8 mouse cellular contexts compared by ENCODE assay signal in the genomic region with DNA sequence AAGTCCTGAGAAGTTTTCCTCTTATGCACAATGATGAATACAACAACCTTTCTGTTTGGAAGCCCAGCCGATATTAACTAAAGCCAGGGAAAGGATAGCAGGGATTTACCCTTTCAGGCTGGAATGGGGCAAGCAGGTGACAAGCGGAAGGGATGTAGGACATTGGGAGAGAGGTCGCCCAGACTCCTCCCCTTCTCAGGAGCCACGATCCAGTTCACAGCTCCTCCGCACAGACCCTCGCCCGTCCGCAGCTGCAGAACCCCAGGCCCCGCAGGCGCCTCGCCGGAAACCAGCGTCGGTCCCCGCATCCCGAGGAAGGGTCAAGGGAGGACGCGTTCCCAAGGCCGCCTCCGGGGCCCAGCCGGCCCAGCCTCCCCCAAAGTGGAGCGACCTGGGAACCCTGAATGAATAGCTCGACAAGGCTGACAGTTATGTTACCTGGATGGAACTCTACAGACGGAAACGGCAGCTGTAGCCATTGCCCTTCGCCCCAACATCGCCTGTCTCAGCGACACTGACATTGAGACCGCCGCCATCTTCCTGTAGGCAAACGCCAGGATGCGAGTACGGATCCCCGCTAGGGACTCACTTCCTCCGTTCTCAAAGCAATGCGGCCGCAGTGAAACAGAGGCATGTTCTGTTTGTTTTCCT. TPM values are rescaled to one million over a fixed set of nuclear protein-coding genes. Genes with fewer than 3 reads are reported as not detected.
DNase-seq lines count a peak whose midpoint lies in the region; ATAC-seq lines count a peak whose summit lies in the region.

No protein-coding gene starts in this region.

- DNase-seq in adipocyte (ENCODE audit: low spot score): peak; percentile 86
- DNase-seq in embryo, embryonic 10 days (ENCODE audit: low spot score): peak; percentile 97
- peak; percentile 92 for DNase-seq in gastrocnemius, postnatal 14 days
- peak; percentile 93 to 95 for DNase-seq in left cerebral cortex, postnatal 10 days (ENCODE audit: extremely low spot score in 1 of 2, low spot score in 2 of 2)
- DNase-seq in right cerebral cortex, postnatal 25 days: peak; percentile 89
- DNase-seq in urinary bladder, postnatal 4 days (ENCODE audit: low spot score in 2 of 2): peak; percentile 87 to 95

- intact Hi-C loops in gastrocnemius, postnatal 14 days (cut with DNase I; ENCODE audit: low total_unique reads): no loop called here
- intact Hi-C loops in left cerebral cortex, postnatal 10 days (cut with DNase I): no loop called here

- ATAC-seq in inflammation-experienced regulatory T-cells, adult 6 months: peak; percentile 89
- ATAC-seq in megakaryocyte-erythroid progenitor cell, adult 5-6 weeks (replicated peaks; ENCODE audit: low FRiP score, low TSS enrichment, poor library complexity, severe bottlenecking): peak; percentile 92

RNA-seq across cellular contexts. Expression of a gene that starts 0.4 kb away (rescaled TPM):
- 100 to 1,000 TPM; 338 to 393 TPM for total RNA-seq in gastrocnemius, postnatal 14 days (2021)
- 100 to 1,000 TPM; 167 to 224 (median 174) TPM for polyA plus RNA-seq in inflammation-experienced regulatory T-cells, adult 6 months (2017; shearing (Covaris generic))
- total RNA-seq in left cerebral cortex, postnatal 10 days (2021): 100 to 1,000 TPM; 191 to 195 TPM
- total RNA-seq in megakaryocyte-erythroid progenitor cell, adult 5-6 weeks (2014; fragmentation: Nextera tagmentation): 142 and 143 TPM in 2 replicates
- 146 and 202 TPM in 2 replicates for total RNA-seq in megakaryocyte-erythroid progenitor cell, adult 5-6 weeks (2017)

Comparison
In these comparisons a context has a peak if more than half of its experiments do, and no peak if none do; other contexts are left out.
1. Peak in every context shown above with its lines: DNase-seq and ATAC-seq.